Mouse (Mus musculus) large intestine, adult 2 months (tissue): ENCODE measurements around the gene Usp17lc. TPM values are rescaled to one million over a fixed set of nuclear protein-coding genes. Genes with fewer than 3 reads are reported as not detected.
"Not testable (repeated sequence)": the region's sequence is repeated elsewhere in the genome, so short reads cannot be mapped to it uniquely, and the experiment has no call there.

Source experiments
- DNase-seq: peaks from one replicate; pipeline ENCODE4 v3.0.0-alpha.2; 2012; ENCODE audit warnings: low read depth, low spot score
- WGBS: fragments of 180-500 bp; shearing (Covaris S2); methylation state at CpG from one replicate; pipeline ENCODE4 v1.1.7; 2018; 5-methylcytosine and 5-hydroxymethylcytosine counted together
- polyA plus RNA-seq: library from polyadenylated mRNA; depleted of rRNA; stranded (reverse); fragments of >200 nt; gene quantifications from 2 replicates; pipeline ENCODE4 v1.2.3, GENCODE M21; 2012; rRNA removed

The Usp17lc gene
- not detected in 2 replicates for polyA plus RNA-seq

DNA sequence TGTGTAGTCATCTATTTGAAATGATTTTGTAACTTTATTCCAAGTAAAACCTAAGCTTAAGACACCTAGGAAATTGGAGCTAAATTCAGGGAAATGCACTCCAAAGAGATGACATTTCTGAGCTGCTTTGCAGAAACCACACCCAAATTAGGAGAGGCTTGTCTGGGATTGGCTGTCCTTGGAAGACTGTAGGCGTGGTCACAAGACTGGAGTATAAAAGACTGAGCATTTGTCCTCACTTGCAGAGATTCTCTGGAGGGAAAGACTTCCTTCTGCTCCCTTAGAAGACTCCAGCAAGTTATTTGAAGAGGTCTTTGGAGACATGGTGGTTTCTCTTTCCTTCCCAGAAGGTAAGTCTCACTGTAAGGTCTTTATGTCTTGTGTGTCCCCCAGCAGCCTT is at the start of gene Usp17lc:
Gene Usp17lc (plus strand): TSS at position 301 of the 400 bp plus-strand sequence.
- DNase-seq: not testable (repeated sequence)
- 47% methylated on average over 1 of the region's 1 CpGs for WGBS

- DNase-seq: no peak
Observed at GRCm38 (mm10) chr7:103386077-103386476, 28.8 kb upstream of the Usp17lc start, which contains the start of gene Olfr603. Olfr603 (minus strand) TSS chr7:103386177.

DNA sequence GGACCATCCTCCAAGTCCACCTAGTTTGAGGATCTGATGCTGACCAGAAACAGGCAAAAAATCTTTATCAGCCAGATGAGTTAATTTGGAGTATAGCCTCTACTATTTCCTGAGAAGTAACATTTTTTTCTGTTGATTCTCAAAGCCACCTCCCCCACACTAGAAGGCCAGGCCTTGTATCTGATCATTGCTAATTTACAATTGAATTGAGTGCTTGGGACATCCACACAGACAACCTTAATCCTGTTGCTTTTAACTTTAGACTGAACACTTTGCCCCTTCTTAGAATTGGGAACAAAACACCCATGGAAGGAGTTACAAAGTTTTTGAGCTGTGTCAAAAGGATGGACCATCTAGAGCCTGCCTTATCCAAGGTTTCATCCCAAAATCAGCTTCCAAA is 17.1 kb upstream of the Usp17lc start:
- DNase-seq: no peak

GRCm38 (mm10) chr7:103398981-103399380 is 15.9 kb upstream of the Usp17lc start:
- no peak for DNase-seq
- 0% methylated on average over 1 of the region's 1 CpGs for WGBS

DNA sequence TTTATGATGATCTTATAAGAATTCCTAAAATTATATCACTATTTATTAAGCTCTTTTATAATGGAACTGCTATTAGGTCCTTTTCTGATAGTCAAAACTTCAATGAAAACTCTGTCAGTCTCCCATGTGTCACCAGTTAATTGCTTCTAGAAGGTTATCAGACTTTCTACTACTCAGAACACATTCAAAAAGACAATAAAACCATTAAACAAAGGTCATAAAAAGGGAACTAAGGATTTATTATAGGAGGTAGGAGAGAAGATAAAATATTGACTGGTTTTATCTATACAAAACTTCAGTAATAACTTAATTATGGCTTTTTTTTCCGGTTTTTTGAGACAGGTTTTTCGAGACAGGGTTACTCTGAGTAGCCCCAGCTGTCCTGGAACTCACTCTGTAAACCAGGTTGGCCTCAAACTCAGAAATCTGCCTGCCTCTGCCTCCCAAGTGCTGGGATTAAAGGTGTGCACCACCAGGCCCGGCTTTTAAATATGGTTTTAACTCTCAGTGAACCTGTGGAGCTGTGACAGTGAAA is 8.3 kb upstream of the Usp17lc start:
- WGBS: 28% methylated on average over 3 of the region's 3 CpGs
- not testable (repeated sequence) for DNase-seq

GRCm38 (mm10) chr7:103445339-103445738 is 30.5 kb downstream of the Usp17lc start, which contains the start of gene Olfr605:
Olfr605 (minus strand) TSS chr7:103445439.
- 75% methylated on average over 1 of the region's 1 CpGs for WGBS
- DNase-seq: no peak

GRCm38 (mm10) chr7:103448746-103449145 is 33.9 kb downstream of the Usp17lc start, which contains the start of gene Olfr606:
Olfr606 (plus strand) TSS chr7:103449046.
- no peak for DNase-seq
- 85% methylated on average over 2 of the region's 2 CpGs for WGBS

GRCm38 (mm10) chr7:103460590-103460989 is 45.7 kb downstream of the Usp17lc start:
- no peak for DNase-seq
- WGBS: 84% methylated on average over 5 of the region's 5 CpGs

Other genes with a start within 250 kb of the Usp17lc start
- gene Olfr591, start 236.7 kb upstream of the Usp17lc start, polyA plus RNA-seq: not detected in 2 replicates
- gene Olfr592, start 230.3 kb upstream of the Usp17lc start, polyA plus RNA-seq: not detected in 2 replicates
- gene Olfr593, start 203.2 kb upstream of the Usp17lc start, polyA plus RNA-seq: not detected in 2 replicates
- not detected in 2 replicates for gene Olfr594, start 198.1 kb upstream of the Usp17lc start, polyA plus RNA-seq
- not detected in 2 replicates for gene Usp17ld, start 162.6 kb upstream of the Usp17lc start, polyA plus RNA-seq
- gene Olfr596, start 109.4 kb upstream of the Usp17lc start, polyA plus RNA-seq: not detected in 2 replicates
- not detected in 2 replicates for gene Olfr597, start 98.8 kb upstream of the Usp17lc start, polyA plus RNA-seq
- not detected in 2 replicates for gene Olfr598, start 91.5 kb upstream of the Usp17lc start, polyA plus RNA-seq
- gene Olfr599, start 79.2 kb upstream of the Usp17lc start, polyA plus RNA-seq: not detected in 2 replicates
- gene Olfr600, start 65.4 kb upstream of the Usp17lc start, polyA plus RNA-seq: not detected in 2 replicates
- not detected in 2 replicates for gene Olfr601, start 52.4 kb upstream of the Usp17lc start, polyA plus RNA-seq
- gene Olfr603, start 28.9 kb upstream of the Usp17lc start, polyA plus RNA-seq: not detected in 2 replicates
- gene Olfr605, start 30.4 kb downstream of the Usp17lc start, polyA plus RNA-seq: not detected in 2 replicates
- not detected in 2 replicates for gene Olfr606, start 34.0 kb downstream of the Usp17lc start, polyA plus RNA-seq
- gene Olfr607, start 49.1 kb downstream of the Usp17lc start, polyA plus RNA-seq: not detected in 2 replicates
- gene Olfr608, start 54.8 kb downstream of the Usp17lc start, polyA plus RNA-seq: not detected in 2 replicates
- not detected in 2 replicates for gene Olfr609, start 83.0 kb downstream of the Usp17lc start, polyA plus RNA-seq
- not detected in 2 replicates for gene Olfr610, start 97.0 kb downstream of the Usp17lc start, polyA plus RNA-seq
- gene Olfr611, start 105.8 kb downstream of the Usp17lc start, polyA plus RNA-seq: not detected in 2 replicates
- not detected in 2 replicates for gene Olfr612, start 127.6 kb downstream of the Usp17lc start, polyA plus RNA-seq
- not detected in 2 replicates for gene Olfr613, start 133.0 kb downstream of the Usp17lc start, polyA plus RNA-seq
- not detected in 2 replicates for gene Olfr615, start 141.0 kb downstream of the Usp17lc start, polyA plus RNA-seq
- gene Olfr616, start 154.1 kb downstream of the Usp17lc start, polyA plus RNA-seq: not detected in 2 replicates
- not detected in 2 replicates for gene Olfr617, start 158.0 kb downstream of the Usp17lc start, polyA plus RNA-seq
- not detected in 2 replicates for gene Olfr618, start 175.0 kb downstream of the Usp17lc start, polyA plus RNA-seq
- not detected in 2 replicates for gene Olfr619, start 185.5 kb downstream of the Usp17lc start, polyA plus RNA-seq
- not detected in 2 replicates for gene Olfr620, start 197.5 kb downstream of the Usp17lc start, polyA plus RNA-seq
- gene Olfr622, start 227.6 kb downstream of the Usp17lc start, polyA plus RNA-seq: not detected in 2 replicates
- gene Olfr623, start 248.6 kb downstream of the Usp17lc start, polyA plus RNA-seq: not detected in 2 replicates